Mouse (Mus musculus): ENCODE data around the gene Gm12258.
A peak's percentile ranks its signal among the peaks of the same experiment; 100 is the strongest.
"Not testable (repeated sequence)": the region's sequence is repeated elsewhere in the genome, so short reads cannot be mapped to it uniquely, and the experiment has no call there.

Gm12258 gene

DNA sequence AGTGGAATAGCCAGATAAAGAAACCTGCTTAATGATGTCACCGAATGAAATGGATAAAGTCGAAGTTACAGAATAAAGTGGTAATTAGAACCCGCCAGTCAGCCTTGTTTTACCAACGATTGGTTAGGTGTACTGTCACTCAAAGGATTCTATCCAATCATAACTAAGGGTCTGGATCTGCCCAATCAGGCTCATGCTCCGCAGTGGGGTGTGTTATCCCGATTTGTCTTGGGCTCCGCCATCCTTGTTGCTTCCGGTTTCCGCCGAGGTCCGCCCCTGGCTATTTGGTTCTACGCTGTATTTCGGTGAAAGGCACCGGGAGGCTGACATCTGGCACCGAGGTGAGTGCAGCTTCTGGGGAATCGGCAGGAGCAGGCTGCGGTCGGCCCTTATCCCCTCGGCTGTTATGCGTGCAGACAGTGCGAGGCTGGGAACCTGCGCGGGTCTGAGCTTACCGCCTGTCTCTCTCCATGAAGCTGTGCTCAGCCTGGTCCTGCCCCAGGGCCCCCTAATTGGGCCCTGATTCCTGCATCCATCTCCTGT lies at the start of gene Gm12258:
TSS of gene Gm12258 (plus strand) at position 240 of the 543 bp plus-strand sequence.
- peak; percentile 83 for DNase-seq (ENCODE audit: extremely low read depth, insufficient read length, low spot score)

DNA sequence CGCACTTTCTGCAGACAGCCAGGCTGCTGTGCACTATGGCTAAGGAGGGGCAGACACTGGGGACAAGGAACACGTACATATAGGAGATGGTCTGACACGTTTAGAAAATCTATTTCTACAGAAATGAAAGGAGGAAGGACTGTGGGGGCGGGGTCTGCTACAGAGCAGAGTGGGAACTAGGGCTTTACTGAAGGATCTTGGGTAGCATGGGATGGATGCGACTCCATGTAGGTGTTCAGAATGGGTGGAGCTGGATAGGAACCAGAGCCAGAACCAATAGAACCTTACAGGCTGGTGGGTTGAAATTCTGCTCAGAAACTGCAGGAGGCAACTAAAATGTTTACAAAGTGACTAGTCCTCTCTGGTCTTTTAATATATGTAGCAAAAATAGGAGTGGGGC lies 47.2 kb upstream of the Gm12258 start:
- no peak for DNase-seq (ENCODE audit: extremely low read depth, insufficient read length, low spot score)

DNA sequence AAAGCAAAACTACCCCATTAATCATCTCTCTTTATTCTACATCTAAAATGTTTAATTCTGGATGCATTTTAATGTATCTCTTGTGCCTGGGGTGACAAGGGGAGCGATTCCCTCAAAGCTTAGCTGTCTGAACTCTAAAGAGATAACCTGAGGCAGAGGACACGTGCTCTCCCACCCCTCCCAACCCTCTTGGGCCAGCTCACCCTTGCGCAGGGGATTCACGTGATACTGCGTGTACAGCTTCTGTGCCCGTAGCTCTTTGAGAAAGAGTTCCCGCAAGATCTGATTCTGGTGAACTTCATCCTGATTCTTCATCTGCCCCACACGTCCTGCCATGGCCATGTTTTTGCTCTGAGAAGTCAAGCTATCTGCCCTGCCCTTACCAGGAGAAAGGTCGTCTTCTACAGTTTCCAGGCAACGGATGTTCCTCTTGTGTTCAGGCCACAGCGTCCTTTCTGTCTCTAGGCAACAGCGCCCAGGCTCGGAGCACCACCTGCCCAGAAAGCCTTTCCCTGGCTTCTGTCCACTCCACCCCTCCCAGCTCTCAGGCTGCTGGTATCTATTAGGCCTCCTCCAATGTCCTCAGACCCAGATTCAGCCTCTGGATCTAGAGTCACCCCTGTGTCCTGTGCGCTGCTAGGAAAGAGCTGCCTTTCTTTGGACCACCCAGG lies 45.3 kb upstream of the Gm12258 start, which contains the start of gene Fam183b:
TSS of gene Fam183b (minus strand) at position 403 of the 671 bp plus-strand sequence.
- DNase-seq (ENCODE audit: extremely low read depth, insufficient read length, low spot score) = no peak

DNA sequence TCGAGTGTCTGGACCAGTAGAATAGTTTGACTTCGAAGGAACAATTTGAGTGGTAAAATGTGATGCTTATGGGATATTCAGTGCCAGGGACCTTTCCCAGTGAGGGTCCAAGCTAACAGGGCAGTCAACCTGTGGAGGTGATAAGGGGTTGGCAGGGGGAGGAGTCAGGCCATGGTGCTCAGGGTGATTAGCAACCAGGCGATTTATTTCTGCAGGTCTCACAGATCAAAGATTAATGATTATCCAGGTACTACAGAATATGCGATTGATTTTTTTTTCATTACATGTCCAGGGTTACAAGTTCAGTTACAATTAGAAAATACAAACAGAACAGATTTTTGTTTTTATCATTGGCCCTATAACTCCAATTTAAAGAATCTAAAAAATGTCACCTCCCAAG lies 43.1 kb upstream of the Gm12258 start:
- no peak for DNase-seq (ENCODE audit: extremely low read depth, insufficient read length, low spot score)

DNA sequence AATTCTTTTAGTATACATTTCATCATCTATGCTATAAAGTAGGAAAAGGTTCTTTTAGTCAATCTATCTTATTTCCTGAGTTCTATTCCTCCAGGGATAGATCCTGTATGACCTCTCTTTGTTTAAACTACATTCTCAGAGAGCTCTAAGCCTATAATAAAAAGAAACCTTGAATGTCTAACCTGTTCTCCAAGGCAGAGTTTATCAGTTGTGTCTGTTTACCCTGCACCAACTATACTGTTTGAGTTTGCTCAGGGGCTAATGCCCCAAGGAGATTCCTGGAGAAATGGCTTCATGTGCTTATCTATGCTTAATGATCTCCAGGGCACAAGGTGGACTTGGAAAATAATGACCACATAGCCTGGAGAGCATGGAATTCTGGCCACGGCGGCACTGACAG lies 42.6 kb upstream of the Gm12258 start:
- no peak for DNase-seq (ENCODE audit: extremely low read depth, insufficient read length, low spot score)

DNA sequence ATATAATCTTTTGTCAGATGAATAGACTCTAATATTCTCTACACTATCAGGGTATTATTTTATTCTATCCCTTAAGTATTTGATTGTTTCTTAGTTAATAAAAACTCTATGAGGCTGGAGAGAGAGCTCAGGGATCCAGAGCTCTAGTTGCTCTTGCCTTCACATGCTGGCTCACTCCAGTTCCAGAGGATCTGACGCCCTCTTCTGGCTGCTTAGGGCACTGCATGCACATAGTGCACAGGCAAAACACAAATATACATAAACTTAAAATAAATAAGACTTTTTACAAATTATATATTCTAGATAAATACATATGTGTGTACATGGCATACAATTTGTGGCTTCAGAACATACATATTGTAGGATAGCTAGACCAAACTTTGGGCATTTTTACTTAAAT lies 35.0 kb upstream of the Gm12258 start:
- no peak for DNase-seq (ENCODE audit: extremely low read depth, insufficient read length, low spot score)

DNA sequence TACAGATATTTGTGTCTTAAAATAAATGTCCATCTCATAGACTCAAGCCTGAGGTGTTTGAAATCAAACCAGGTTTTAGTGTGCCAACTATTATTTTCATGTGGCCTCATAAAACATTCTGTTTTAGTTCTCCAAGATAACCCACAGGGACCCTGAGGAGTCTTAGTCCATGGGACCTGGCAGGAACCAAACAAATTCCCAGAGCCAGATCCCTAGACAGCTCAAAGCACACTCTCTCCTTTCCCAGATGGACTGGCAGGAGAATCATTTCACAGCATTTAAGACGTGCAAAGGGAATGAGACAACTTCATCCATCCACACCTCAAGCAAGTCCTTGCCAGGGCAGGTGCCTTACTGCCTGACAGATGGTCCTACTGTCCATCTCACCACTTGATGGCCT lies 32.3 kb upstream of the Gm12258 start, which contains the start of gene Olfr313:
TSS of gene Olfr313 (plus strand) at position 301 of the 400 bp plus-strand sequence.
- not testable (repeated sequence) for DNase-seq (ENCODE audit: extremely low read depth, insufficient read length, low spot score)

DNA sequence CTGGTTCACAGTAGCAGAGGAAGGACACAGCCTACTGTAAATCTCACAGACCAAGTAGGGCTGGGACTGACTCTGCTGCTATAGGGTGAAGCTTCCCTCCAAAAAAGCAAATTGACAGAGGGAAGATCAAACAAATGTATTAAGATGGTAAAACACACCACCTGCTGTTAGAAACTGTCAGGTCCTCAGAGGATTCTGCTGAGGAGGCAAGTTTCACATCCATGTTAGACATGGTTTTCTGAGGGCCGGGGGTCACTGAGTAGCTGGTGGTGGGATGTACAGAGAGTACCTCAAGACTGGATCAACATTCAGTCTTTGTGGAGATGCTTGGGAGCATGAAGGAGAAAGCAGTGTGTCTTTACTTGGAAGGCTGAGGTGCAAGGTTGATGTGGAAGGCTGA lies 31.3 kb upstream of the Gm12258 start:
- no peak for DNase-seq (ENCODE audit: extremely low read depth, insufficient read length, low spot score)

DNA sequence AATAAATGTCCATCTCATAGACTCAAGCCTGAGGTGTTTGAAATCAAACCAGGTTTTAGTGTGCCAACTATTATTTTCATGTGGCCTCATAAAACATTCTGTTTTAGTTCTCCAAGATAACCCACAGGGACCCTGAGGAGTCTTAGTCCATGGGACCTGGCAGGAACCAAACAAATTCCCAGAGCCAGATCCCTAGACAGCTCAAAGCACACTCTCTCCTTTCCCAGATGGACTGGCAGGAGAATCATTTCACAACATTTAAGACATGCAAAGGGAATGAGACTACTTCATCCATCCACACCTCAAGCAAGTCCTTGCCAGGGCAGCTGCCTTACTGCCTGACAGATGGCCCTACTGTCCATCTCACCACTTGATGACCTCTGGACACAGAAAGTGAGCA lies 18.0 kb upstream of the Gm12258 start, which contains the start of gene Olfr312:
TSS of gene Olfr312 (plus strand) at position 301 of the 400 bp plus-strand sequence.
- DNase-seq (ENCODE audit: extremely low read depth, insufficient read length, low spot score) = not testable (repeated sequence)

DNA sequence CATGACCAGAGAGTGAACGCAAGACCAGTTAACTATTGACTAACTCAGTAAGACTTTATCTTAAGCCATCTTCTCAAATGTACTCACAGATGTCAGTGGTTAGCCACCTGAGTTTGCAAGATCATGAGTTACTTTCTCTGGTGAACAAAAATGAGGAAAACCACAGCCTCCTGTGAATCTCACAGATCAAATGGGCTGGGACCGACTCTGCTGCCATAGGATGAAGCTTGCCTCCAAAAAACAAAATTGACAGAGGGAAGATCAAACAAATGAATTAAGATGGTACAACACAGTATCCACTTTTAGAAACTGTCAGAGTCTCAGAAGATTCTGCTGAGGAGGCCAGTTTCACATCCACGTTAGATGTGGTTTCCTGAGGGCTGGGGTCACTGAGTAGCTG lies 17.2 kb upstream of the Gm12258 start:
- no peak for DNase-seq (ENCODE audit: extremely low read depth, insufficient read length, low spot score)

DNA sequence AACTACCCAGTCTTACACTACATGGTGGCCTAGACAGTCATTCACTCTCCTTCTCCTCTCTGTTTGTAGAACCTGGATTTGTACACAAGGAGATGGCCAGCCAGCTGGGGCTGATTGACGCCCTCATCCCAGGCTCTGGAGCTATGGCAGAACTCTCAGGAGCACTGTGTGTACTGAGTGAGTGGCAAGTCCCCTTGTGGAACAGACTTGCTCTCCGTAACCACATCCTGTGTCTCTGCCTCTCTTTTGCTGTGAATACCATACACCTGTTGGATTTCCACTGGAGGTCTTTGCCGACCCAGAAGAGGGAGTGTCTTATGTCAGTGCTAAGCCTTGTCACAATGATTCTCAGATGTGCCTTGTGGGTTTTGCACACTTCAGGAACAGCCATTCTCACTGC lies 14.4 kb upstream of the Gm12258 start:
- not testable (repeated sequence) for DNase-seq (ENCODE audit: extremely low read depth, insufficient read length, low spot score)

DNA sequence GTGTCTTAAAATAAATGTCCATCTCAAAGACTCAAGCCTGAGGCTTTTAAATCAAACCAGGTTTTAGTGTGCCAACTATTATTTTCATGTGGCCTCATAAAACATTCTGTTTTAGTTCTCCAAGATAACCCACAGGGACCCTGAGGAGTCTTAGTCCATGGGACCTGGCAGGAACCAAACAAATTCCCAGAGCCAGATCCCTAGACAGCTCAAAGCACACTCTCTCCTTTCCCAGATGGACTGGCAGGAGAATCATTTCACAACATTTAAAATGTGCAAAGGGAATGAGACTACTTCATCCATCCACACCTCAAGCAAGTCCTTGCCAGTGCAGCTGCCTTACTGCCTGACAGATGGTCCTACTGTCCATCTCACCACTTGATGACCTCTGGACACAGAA lies 8.0 kb upstream of the Gm12258 start, which contains the start of gene Olfr311:
TSS of gene Olfr311 (plus strand) at position 301 of the 400 bp plus-strand sequence.
- not testable (repeated sequence) for DNase-seq (ENCODE audit: extremely low read depth, insufficient read length, low spot score)

DNA sequence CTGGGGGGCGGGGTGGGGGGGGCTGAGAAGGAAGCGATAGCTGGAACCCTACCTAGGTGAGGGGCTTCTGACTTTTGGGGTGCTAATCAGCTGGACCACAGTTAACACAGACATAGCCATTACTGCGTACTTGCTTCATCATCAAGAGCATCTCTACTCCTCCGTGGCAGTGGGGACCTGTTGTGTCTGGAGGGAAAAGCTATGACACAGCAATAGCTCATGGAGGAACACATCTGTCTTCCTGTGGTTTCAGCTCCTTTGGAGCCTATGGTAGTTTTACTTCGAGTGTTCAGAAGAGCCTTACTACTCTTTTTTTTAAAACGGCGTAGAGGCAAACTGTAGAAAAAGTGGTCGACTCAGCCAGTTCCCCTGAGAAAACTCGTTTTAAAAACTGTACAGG lies 678 bp downstream of the Gm12258 start:
- no peak for DNase-seq (ENCODE audit: extremely low read depth, insufficient read length, low spot score)

DNA sequence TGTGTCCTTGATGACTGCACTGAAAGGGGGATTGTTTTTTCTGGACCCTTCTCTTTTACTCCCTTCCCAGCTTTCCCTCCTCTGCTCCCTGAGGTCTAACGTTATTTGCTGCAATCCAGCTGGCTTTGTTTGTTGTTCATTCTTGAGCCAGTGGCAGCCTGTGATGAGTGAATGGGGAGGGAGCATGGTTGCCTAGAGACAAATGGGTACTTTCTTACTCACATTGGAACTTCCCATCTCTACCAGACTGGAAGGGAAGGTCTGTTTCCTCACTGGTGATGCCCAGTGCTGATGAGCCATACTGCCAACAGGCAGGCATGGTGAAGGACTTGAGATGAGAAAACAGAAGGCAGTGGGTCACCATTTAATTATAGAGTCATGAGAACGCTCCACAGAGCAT lies 2.8 kb downstream of the Gm12258 start:
- DNase-seq (ENCODE audit: extremely low read depth, insufficient read length, low spot score) = no peak

DNA sequence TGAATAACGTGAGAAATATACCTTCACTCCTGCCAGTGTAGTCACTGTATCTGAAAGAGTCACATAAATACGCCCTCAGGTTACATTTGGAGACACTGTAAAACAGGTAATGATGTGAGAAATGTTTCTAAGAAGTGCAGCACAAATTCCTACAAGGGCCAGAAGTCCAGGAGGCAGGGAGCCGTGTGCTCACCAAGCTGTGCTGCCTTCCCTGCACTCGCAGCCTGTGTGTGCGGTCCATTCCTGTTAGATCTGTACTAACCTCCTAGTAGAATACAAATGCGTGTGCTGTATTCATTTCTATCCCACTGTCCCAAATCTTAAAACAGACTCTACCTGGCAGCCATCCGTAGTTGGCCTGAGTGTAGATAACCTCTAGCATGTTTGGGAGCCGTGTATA lies 13.8 kb downstream of the Gm12258 start:
- no peak for DNase-seq (ENCODE audit: extremely low read depth, insufficient read length, low spot score)

DNA sequence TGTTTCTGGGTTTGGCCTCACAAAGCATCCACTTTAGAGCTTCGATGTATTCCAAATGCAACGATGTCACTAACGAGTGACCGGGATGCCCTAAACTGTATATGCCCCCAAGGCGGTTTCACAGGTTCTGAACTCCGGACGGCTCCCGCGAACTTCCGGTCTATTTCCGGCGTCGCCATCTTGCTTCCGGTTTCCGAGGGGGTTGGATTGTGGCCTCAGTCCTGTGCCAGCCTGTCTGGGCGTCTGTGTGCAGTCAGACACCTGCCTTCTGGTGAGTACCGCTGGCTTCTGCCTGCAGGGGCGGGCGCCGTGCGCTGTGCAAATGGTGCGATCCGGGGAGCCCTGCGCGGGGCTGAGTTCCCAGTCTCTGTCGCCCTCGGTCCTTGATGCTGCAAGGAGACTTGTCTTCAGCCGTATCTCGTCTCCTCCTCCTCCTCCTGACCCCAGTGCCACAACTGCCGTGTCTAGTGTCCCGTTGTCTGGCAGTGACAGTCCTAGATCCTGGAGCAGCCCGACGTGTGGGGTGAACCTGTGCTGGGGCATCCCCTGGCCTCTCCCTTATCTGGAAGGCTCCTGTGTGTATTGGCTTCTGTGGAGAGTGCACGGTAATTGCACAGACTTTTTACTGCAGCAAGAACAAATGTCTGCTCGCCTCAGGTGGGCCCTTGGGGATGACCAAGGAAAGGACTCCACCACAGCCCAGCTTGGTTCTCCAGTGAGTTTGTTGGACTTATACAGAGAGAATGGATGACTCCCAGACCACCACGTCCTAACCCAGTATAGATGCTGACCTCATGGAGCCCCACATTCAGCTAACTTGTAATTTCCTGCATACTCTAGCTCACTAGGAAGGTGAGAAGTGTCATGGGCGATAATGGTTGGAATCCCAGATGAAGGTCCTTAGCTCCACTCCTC lies 20.3 kb downstream of the Gm12258 start, which contains the start of gene 2810021J22Rik:
TSS of gene 2810021J22Rik (plus strand) at position 178 of the 915 bp plus-strand sequence.
- peak; percentile 77 for DNase-seq (ENCODE audit: extremely low read depth, insufficient read length, low spot score)

DNA sequence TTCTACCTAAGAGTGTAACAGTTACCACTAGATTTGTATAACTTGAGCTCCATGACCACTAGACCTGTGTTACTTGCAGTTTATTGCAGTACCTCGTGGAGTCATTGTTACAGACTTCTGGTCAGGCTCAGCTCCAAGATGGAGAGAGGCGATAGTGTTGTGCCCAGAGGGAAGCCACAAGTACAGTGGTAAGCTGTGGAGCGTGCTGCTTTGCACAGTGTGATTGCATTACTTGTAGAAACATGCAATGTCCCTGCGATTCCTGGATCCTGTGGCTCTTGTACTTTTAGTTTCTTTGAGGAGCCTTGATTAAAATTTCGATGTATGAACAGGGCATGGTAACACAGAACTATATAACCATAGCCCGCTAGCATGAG lies 21.0 kb downstream of the Gm12258 start:
- DNase-seq (ENCODE audit: extremely low read depth, insufficient read length, low spot score) = no peak

DNA sequence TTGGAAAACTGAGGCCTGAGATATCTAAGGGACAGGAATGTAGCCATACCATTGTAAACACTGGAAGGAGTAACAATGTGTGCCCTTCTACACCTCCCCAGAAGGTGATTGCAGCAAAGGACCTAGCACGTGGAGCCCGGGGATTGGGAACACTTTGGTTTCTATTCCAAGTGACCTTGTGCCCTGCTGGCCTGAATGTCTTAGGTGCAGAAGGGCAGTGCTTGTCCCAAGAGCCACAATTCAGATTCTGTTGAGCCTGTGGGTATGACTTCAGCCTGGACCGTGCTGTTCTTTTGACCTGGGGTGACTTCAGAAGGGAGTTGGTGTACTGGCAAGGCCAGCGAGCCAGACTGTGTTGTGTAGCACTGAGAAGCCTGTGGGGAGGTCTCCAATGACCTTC lies 24.0 kb downstream of the Gm12258 start:
- DNase-seq (ENCODE audit: extremely low read depth, insufficient read length, low spot score) = no peak

DNA sequence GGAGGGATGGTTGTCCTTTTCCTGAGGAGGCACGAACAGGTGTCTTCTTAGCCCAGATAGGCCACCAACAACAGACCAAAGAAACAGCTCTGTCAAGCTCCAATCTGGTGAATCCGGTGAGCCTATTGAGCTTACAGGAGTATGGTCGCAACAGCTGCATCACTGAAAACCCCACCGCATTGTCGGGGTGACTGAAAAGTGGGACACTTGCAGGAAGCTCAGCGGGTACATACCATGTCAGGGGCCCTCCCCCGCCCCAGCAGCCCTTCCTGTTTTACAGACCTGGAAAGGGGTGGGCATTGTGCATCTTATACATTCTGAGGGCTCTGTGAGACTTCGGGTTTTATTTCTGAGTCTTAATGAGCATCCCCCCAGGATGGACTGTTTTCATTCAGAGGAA lies 36.8 kb downstream of the Gm12258 start:
- no peak for DNase-seq (ENCODE audit: extremely low read depth, insufficient read length, low spot score)

DNA sequence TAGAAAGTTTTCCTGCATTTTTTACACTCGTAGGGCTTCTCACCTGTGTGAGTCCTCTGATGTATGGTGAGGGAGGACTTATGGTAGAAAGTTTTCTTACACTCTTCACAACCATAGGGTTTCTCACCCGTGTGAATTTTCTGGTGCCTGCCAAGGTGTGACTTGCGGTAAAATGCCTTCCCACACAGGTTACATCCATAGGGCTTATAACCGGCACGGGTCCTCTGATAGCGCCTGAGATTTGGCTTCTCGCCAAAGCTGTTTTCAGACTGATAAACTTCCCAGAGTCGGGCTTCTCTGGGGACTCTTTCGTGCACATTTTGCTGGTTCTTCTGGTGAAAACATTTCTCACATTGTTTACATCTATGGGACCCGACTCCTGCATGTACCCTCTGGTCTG lies 43.6 kb downstream of the Gm12258 start:
- DNase-seq (ENCODE audit: extremely low read depth, insufficient read length, low spot score) = no peak

DNA sequence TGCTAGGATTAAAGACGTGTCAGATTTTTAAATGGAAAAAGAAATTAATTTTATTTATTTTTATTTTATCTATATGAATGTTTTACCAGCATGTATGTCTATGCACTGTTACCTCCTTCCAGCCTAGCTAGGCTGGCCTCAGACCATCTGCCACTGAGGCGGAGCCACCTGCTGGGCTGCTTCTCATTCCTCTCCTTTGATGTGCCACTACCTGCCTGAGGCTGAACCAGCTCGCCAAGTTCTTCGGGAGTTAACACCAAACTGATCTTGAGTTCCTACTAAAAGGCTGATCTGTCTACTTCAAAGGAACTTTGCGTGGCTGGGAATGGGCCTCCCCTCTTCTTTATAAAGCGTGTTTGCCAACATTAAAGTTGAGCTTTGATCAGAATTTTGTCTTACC lies 47.5 kb downstream of the Gm12258 start:
- no peak for DNase-seq (ENCODE audit: extremely low read depth, insufficient read length, low spot score)

All from 3134 (cell line).